Mouse (Mus musculus) adrenal gland, postnatal 25 days (tissue): Measurements from ENCODE around the gene Zcwpw1. TPM values are rescaled to one million over a fixed set of nuclear protein-coding genes. Genes with fewer than 3 reads are reported as not detected.
"Not testable (repeated sequence)": the region's sequence is repeated elsewhere in the genome, so short reads cannot be mapped to it uniquely, and the experiment has no call there.

Source experiments
- DNase-seq: peaks from one replicate; pipeline ENCODE4 v3.0.0; 2021; ENCODE audit warnings: mixed read lengths
- total RNA-seq: library from RNA; stranded (reverse); gene quantifications from 2 replicates; pipeline ENCODE4 v1.2.3, GENCODE M21; 2021

Zcwpw1 gene
- total RNA-seq, 1 experiment from 2014 or later = 3.6 TPM

- DNase-seq = not testable (repeated sequence)
Measured at GRCm38 (mm10) chr5:137835966-137836520, 48.4 kb downstream of the Zcwpw1 start, which contains the start of gene Pilra. Gene Pilra (minus strand): TSS chr5:137836281.

- no peak for DNase-seq
Measured at GRCm38 (mm10) chr5:137836611-137837010, 49.0 kb downstream of the Zcwpw1 start.

GRCm38 (mm10) chr5:137837110-137837509 lies 49.5 kb downstream of the Zcwpw1 start:
- not testable (repeated sequence) for DNase-seq

- DNase-seq = not testable (repeated sequence)
Measured at GRCm38 (mm10) chr5:137850313-137850712, 62.7 kb downstream of the Zcwpw1 start.

GRCm38 (mm10) chr5:137854907-137855306 lies 67.3 kb downstream of the Zcwpw1 start:
- DNase-seq = not testable (repeated sequence)

- DNase-seq = not testable (repeated sequence)
Measured at GRCm38 (mm10) chr5:137856870-137857269, 69.3 kb downstream of the Zcwpw1 start.

GRCm38 (mm10) chr5:137857960-137858710 lies 70.5 kb downstream of the Zcwpw1 start, which contains the start of gene Pilrb1:
Gene Pilrb1 (minus strand): TSS chr5:137858106.
- not testable (repeated sequence) for DNase-seq

GRCm38 (mm10) chr5:137864008-137864407 lies 76.4 kb downstream of the Zcwpw1 start:
- not testable (repeated sequence) for DNase-seq

GRCm38 (mm10) chr5:137868600-137868999 lies 81.0 kb downstream of the Zcwpw1 start:
- DNase-seq = not testable (repeated sequence)

GRCm38 (mm10) chr5:137871644-137872380 lies 84.2 kb downstream of the Zcwpw1 start, which contains the start of gene Pilrb2:
Gene Pilrb2 (minus strand): TSS chr5:137871815.
- DNase-seq = not testable (repeated sequence)

Other genes starting within 250 kb of the Zcwpw1 start
- 2.7 and 6.4 TPM in 2 replicates for gene Actl6b, start 234.3 kb upstream of the Zcwpw1 start, total RNA-seq
- gene Tfr2, start 218.0 kb upstream of the Zcwpw1 start, total RNA-seq = 0.85 and 2.9 TPM in 2 replicates
- 54.1 and 59.1 TPM in 2 replicates for gene Mospd3, start 186.7 kb upstream of the Zcwpw1 start, total RNA-seq
- gene Pcolce, start 174.0 kb upstream of the Zcwpw1 start, total RNA-seq = 931 and 937 TPM in 2 replicates
- 1.0 and 2.2 TPM in 2 replicates for gene Fbxo24, start 158.8 kb upstream of the Zcwpw1 start, total RNA-seq
- gene Lrch4, start 158.7 kb upstream of the Zcwpw1 start, total RNA-seq = 19.3 and 35.7 TPM in 2 replicates
- 13.4 and 18.2 TPM in 2 replicates for gene Gm20605, start 158.6 kb upstream of the Zcwpw1 start, total RNA-seq
- gene Sap25, start 146.5 kb upstream of the Zcwpw1 start, total RNA-seq = 10.0 and 14.0 TPM in 2 replicates
- 4.9 and 5.7 TPM in 2 replicates for gene Irs3, start 142.1 kb upstream of the Zcwpw1 start, total RNA-seq
- gene Agfg2, start 103.1 kb upstream of the Zcwpw1 start, total RNA-seq = 32.1 and 43.7 TPM in 2 replicates
- gene Nyap1, start 46.2 kb upstream of the Zcwpw1 start, total RNA-seq = 3.0 and 5.6 TPM in 2 replicates
- gene Tsc22d4, start 42.1 kb upstream of the Zcwpw1 start, total RNA-seq = 86.0 and 104 TPM in 2 replicates
- 30.9 and 34.0 TPM in 2 replicates for gene Ppp1r35, start 8.9 kb upstream of the Zcwpw1 start, total RNA-seq
- gene Mepce, start 143 bp upstream of the Zcwpw1 start, total RNA-seq = 58.3 and 66.5 TPM in 2 replicates
- 0.67 and 2.8 TPM in 2 replicates for gene Pilra, start 48.5 kb downstream of the Zcwpw1 start, total RNA-seq
- 0.97 TPM in 1 of 2 replicates, not detected in the other for gene Pilrb1, start 70.3 kb downstream of the Zcwpw1 start, total RNA-seq
- gene Pilrb2, start 84.0 kb downstream of the Zcwpw1 start, total RNA-seq = 0.64 and 0.86 TPM in 2 replicates
- 0.90 TPM in 1 of 2 replicates, not detected in the other for gene Cyp3a13, start 133.8 kb downstream of the Zcwpw1 start, total RNA-seq
- 0.55 TPM in 1 of 2 replicates, not detected in the other for gene Gjc3, start 175.3 kb downstream of the Zcwpw1 start, total RNA-seq
- 0.52 and 11.1 TPM in 2 replicates for gene Azgp1, start 193.7 kb downstream of the Zcwpw1 start, total RNA-seq
- gene Smok3a, start 233.5 kb downstream of the Zcwpw1 start, total RNA-seq = not detected in 2 replicates
- not detected in 2 replicates for gene Smok3b, start 233.6 kb downstream of the Zcwpw1 start, total RNA-seq